Mouse (Mus musculus) lung, postnatal 0 days (tissue): ENCODE results near the gene Pcp4.

Source experiments
- CTCF ChIP-seq: IDR thresholded peaks from 2 replicates; pipeline ENCODE4 v1.5.1; 2016; ENCODE audit warnings: antibody characterized with exemption, mild to moderate bottlenecking
- EP300 ChIP-seq: IDR thresholded peaks from 2 replicates; pipeline ENCODE4 v1.6.1; 2016; ENCODE audit warnings: antibody characterized with exemption, mild to moderate bottlenecking, control low read depth

- no peak for TF ChIP-seq EP300
- no peak for TF ChIP-seq CTCF
These were observed 26.5 kb upstream of the Pcp4 start for GRCm38 (mm10) chr16:96440871-96441270.
